Mouse (Mus musculus) gastrocnemius, postnatal 25 days (tissue): ENCODE measurements around the gene Svs6. TPM values are rescaled to one million over a fixed set of nuclear protein-coding genes. Genes with fewer than 3 reads are reported as not detected.
"Not testable (repeated sequence)": the region's sequence is repeated elsewhere in the genome, so short reads cannot be mapped to it uniquely, and the experiment has no call there.

Source experiments
- DNase-seq: peaks from one replicate; pipeline ENCODE4 v3.0.0; 2022
- long read RNA-seq, 2 experiments: library from polyadenylated mRNA; stranded (forward); transcript quantifications; one replicate each; pipeline ENCODE4 v2.0.0; 2021
- microRNA-seq, 2 experiments: library from miRNA; unstranded; fragments of <30 nt; microRNA quantifications; one replicate each; pipeline ENCODE4 v1.2.0; 2021; ENCODE audit warnings: borderline replicate concordance in 2 of 2
- total RNA-seq, 2 experiments: library from RNA; stranded (reverse); gene quantifications; 1 replicate in 1 of 2; 2 replicates in 1 of 2; pipeline ENCODE4 v1.2.3; 2021

Gene Svs6
- total RNA-seq: not detected
- long read RNA-seq, experiment 1: 0 reads
- long read RNA-seq, experiment 2: 0 reads

DNA sequence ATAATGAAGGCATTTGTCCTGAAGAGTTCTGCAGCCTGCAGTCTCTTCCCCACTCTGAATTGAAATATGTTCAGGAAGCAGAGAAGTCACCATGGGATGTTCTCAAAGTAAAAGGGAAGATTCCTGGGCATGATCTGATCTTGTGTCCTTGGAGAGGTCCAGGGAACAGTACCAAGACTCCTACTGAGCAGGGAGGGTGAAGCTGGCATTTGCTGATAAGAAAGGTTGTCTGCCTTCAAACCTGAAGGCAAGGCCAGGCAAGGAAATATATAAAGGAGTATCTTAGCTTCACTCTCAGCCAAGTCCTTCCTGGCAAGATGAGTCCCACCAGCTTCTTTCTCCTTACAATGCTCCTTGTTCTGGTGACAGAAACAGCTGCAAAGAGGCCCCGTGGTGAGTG is at the start of gene Svs6:
TSS of gene Svs6 (plus strand) at position 301 of the 400 bp plus-strand sequence.
- DNase-seq: not testable (repeated sequence)

DNA sequence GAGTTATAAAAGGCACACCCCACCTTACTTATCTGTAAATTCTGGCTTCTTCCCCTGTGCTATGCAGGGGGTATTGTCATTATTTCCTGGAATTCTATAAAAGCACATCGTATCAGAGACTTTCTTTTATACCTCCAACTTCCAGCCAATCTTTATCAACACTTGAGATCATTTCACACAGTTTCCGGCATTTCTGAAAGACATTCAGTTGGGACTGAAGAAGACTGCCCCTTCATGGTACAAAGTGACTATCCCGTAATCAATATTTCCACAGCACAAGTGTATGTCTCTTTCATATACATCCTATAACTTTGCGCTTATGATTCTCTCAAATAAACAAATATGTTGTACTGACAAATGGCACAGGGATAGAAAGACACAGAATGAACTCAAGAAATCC is 38.2 kb upstream of the Svs6 start, which contains the start of gene Svs4:
TSS of gene Svs4 (minus strand) at position 101 of the 400 bp plus-strand sequence.
- no peak for DNase-seq

DNA sequence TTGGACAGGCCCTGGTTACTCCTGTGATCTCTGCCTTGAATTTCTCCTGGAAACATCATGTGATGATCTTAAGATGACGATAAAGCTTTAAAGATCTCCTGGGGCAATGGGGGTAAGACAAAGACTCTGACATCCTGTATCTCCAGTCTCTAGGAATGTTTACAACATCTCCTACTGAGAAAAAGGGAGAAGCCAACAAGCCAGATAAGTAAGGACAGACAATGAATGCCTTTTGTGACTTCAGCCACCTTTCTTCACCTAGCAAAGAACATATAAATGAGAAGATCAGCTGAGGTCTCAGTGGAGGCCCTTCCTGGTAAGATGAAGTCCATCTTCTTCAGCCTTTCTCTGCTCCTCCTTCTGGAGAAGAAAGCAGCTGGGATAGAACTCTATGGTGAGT is 27.6 kb upstream of the Svs6 start, which contains the start of gene Svs3a:
TSS of gene Svs3a (plus strand) at position 301 of the 400 bp plus-strand sequence.
- not testable (repeated sequence) for DNase-seq

DNA sequence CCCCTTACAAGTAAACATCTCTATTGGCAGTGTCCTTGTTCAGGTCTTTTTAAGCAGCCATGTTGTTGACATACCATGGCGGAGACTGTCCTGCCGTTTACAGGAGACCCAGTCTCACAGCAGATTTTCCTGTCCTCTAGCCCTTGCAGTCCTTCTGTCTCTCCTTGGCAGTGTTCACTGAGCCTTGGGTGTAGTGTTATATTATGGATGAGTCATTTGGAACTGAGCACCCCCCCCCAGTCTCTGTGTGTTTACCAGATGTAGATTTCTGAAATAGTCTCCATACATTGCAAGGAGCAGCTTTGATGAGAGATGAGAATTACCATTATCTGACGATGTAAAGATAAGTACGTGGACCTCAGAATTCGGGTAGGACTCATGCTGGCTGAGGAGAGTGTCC is 4.0 kb upstream of the Svs6 start:
- no peak for DNase-seq

DNA sequence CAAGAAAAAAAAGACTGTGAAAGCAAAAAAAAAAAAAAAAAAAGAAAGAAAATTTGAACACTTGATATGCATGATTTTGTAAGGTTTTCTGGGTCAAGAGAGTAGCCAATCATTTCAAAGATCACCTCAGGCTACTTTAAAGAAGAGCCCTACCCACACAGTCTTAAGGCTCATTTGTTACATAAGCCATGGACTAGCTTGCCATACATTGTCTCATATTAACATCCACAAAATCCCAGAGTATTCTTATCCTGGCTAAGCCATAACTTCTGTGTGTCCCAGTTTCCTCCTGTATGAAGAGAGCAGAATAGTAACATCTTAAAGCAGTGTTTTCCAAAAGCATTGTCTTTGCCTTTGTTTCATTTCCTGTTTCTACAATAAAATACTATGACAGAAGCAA is 1.1 kb upstream of the Svs6 start:
- DNase-seq: not testable (repeated sequence)

DNA sequence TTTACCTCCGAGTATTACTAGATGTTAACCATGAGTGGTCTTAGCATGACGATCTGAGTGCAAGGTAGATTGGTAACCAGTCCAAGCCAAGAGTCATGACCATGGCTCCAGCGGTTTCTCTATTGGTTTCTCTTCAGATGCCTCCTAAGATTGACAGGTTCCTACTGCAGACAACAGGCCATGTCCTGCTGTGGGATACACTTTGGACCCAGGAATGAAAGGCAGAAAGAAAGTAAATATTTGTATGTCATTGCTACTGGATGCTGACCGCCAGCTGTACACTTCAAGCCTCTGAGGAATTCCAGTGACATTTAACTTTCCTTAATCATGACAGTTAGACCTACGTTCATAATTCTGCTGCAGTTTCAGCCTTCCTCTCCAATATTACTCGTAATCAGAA is 4.4 kb downstream of the Svs6 start:
- no peak for DNase-seq

DNA sequence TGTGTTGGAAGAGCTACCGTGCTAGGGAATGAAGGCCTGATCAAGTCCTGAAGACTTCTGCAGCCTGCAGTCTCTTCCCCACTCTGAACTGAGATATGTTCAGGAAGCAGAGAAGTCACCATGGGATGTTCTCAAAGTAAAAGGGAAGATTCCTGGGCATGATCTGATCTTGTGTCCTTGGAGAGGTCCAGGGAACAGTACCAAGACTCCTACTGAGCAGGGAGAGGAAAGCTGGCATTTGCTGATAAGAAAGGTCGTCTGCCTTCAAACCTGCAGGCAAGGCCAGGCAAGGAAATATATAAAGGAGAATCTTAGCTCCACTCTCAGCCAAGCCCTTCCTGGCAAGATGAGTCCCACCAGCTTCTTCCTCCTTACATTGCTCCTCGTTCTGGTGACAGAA is 15.9 kb downstream of the Svs6 start, which contains the start of gene Svs5:
TSS of gene Svs5 (plus strand) at position 301 of the 400 bp plus-strand sequence.
- DNase-seq: not testable (repeated sequence)

DNA sequence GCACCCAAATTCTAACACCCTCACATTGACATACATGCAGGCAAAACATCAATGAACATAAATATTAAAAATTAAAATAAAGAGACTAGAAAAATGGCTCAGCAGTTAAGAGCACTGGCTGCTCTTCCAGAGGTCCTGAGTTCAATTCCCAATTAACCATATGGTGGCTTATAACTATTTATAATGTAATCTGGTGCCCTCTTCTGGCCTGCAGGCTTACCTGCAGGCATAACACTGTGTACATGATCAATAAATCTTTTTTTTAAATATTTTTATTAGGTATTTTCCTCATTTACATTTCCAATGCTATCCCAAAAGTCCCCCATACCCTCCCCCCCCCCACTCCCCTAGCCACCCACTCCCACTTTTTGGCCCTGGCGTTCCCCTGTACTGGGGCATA is 27.2 kb downstream of the Svs6 start:
- not testable (repeated sequence) for DNase-seq

DNA sequence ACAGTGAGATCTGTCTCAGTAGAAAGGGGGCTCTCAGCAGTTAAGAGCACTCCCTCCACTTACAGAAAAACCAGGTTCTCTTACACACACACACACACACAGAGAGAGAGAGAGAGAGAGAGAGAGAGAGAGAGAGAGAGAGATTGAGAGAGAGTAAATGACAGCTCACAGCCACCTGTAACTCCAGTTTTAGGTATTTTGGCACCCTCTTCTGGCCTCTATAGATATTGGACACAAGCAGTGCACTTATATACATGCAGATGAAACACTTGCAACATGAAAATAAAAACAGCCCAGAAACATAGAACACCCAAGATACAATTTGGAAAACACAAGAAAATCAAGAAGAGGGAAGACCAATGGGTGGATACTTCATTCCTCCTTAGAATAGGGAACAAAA is 31.1 kb downstream of the Svs6 start:
- not testable (repeated sequence) for DNase-seq

DNA sequence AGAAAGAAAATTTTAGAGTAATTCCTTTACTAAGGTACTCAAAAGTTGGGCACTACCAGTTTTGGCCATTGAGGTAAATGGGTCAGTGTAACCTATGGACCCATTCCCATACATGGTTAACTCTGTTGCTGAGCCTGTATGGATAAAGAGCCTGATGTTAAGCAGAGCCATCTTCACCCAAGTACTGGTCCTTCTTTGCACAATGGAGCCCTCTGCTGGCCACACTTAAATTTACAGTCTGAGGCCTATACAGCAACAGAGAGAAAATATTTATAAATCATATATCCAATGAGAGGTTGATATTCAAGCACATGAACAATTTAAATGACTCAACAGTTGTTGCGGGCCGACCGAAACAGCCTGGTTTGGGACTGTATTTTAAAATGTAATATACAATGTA is 32.4 kb downstream of the Svs6 start:
- DNase-seq: no peak

DNA sequence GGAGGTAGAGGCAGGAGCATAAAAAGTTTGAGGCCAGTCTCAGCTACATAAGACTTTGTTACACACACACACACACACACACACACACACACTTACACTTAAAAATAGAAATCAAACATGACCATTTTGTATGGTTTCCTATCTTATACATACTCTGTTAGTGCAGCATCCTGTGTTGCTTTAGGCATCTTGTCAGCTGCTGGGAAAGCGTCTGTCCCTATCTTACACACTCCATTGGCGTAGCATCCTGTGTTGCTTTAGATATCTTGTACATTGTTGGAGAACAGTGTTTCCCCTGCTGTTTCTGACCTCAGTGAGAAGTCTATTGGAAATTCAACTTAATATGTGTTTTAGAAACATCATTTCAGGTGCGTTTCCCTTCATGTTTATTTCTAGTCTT is 36.1 kb downstream of the Svs6 start:
- no peak for DNase-seq

DNA sequence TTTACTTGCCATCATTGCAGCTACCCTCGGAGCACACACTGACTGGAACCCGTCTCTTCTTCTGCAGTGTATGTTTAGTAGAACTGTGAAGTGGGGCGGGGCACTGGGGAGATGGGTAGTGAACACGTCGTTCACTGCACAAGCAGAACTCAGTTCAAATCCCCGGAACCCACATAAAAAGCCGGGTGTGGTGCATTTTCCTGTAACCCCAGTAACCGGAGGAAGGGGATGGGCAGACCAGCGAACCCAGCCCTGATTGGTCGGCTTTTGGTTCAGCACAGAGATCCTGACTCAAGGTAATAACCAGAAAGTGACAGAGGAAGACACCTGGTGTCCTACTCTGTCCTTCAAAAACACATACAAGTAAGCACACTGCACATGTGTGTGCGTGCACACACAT is 36.8 kb downstream of the Svs6 start:
- DNase-seq: no peak

DNA sequence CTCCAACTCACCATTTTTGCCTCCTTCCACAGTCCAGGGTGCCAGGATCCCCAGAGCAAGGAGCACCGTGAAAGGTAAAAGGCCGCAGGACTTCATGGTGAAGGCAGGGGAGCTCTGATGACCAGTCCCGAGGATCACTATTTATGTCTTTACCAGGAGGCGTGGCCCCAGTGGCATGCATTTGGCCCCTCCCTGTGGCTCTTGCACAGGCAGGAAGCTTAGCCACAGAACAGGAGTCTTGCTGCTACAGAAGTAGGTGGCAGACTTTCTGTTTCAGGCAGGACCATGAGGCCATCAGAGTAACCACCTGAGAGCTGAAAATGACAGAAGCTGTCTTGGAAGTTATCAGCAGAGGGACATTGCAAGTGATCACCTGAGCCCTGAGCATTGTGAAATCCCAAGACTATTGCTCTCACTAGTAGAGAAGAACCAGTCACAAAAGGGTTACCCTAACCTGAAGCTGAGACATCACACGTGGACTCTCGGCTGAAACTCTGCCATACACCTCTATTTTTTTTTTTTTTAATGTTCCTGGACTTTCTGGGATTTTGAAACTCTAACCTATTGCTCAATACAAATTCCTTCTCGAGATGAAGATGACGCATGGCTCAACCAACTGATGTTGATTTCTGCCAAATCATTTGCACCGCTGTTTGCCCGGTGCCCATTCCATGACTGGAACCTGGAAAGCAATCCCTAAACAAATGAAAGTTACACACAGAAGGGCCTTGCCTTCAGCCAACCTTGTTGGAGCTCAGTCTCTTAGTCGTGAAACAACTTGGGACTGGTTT is 39.8 kb downstream of the Svs6 start:
- no peak for DNase-seq

DNA sequence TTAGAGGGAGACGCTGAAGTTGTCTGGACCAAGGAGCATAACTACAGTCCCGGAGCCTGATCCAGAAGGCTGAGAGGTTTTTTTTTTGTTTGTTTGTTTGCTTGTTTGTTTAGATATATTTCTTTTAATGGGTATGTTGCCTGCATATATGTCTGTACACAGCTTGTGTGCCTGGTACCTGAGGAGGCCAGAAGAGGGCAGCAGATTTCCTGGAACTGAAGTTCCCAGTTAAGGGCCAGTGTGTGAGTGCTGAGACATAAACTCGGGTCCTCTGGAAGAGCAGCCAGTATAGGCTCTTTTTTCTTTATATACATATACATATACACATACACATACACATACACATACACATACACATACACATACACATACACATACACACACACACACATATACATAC is 41.8 kb downstream of the Svs6 start:
- no peak for DNase-seq

DNA sequence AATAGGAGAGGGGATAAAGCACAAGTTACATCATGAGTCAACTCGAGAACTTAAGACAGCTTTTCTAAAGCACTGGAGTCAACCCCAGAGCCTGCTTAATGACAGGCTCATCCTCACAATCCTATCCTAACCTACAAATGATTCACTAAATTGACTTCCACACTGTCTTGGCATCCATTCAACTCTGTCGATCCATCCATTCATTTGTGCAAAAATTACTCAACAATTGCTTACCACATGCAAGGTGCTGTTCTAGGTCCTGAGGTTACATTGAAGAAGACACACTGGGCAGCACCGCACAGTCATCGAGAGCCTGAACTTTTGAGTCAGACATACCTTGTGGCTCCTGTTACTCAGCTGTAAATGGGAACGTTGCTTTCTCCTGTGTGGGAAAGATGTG is 42.5 kb downstream of the Svs6 start:
- no peak for DNase-seq

DNA sequence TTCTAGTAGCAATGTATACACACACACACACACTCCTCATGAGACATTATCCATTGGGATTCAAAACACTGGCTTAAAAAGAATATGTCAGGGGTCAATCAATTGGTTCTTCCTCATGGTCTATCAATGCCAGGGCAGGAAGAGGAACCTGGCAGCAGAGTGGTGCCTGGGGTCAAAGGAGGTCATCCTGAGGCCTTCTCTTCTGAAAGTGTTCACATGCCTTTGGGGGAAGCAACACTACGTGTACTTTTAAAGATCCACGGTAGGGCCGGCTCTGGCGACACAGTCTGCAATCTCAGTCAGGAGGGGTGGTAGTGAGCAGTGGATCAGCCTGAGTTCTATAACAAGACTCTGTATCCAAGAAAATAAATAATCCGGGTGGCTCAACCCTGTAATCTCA is 43.1 kb downstream of the Svs6 start:
- DNase-seq: no peak

DNA sequence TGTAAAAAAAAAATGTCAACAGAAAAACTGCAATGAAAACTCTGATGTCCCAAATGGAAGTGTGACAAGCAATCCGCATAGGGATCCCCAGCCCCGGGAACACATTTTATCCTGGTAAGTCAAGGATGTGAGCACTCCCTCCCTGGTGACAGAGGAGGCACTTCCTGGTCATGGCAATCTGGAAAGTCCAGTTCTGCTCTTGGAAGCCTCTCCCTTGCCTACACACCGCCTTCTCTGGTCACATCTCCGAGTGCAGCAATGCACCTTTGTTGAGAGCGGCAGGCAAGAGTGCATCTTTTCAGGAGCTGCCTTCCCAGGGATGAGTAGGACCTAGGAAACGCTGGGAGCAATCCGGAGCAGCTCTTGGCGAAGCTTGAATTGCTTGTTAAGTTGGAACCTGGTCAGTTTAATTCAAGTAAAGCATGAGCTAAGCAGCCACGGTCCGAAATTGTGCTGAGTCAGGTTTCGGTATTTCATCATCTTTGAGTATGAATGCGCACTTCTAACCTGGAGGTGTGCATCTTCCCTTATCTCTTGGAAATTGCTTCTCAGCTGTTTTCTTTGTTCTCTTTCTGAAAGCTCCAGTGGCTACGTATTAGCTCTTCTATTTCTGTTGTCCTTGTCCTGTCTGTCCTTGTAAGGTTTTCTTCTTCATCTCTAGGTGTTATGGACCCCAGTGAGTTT is 44.6 kb downstream of the Svs6 start:
- DNase-seq: no peak

DNA sequence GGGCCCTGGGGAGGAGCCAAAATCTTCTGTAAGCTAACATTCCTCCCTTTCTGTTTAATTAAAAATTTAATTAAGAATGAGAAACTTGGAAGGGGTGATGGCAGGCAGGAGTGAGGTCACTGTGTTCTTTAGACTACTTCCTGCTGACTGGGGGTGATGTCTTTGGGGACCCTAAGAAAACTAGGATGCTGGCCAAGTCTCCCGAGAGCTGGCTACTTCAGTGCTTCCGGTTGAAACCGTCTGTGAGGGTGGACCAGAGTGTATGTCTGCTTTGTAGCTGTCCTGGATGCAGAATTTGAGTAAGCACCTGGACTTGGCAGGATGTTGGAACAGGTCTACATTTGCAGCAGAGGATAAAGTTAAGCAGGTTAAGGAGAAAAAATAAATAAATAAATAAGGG is 50.4 kb downstream of the Svs6 start:
- DNase-seq: no peak

Small RNA genes lying within 50 kb of the gene (microRNA-seq; reads per million reads assigned to microRNA genes)
- 0 reads per million in 2 experiments for gene Mir7678

Other genes starting within 250 kb of the Svs6 start
- 1 to 10 TPM; 7.7 to 8.8 TPM for gene Stk4, start 246.4 kb upstream of the Svs6 start, total RNA-seq
- gene Tomm34, start 245.6 kb upstream of the Svs6 start, total RNA-seq: 10 to 100 TPM; 10.6 to 13.5 TPM
- gene Kcns1, start 145.6 kb upstream of the Svs6 start, total RNA-seq: 1 to 10 TPM in 1 of 2 experiments, under 1 TPM in 1; 0.90 to 1.4 TPM
- gene Wfdc5, start 134.0 kb upstream of the Svs6 start, total RNA-seq: not detected
- not detected for gene Wfdc12, start 126.1 kb upstream of the Svs6 start, total RNA-seq
- not detected for gene Wfdc15a, start 116.6 kb upstream of the Svs6 start, total RNA-seq
- not detected for gene Wfdc15b, start 95.1 kb upstream of the Svs6 start, total RNA-seq
- not detected for gene Svs2, start 78.3 kb upstream of the Svs6 start, total RNA-seq
- gene Svs3b, start 60.1 kb upstream of the Svs6 start, total RNA-seq: not detected
- gene Svs4, start 38.3 kb upstream of the Svs6 start, total RNA-seq: not detected
- not detected for gene Svs3a, start 27.5 kb upstream of the Svs6 start, total RNA-seq
- not detected for gene Svs5, start 16.0 kb downstream of the Svs6 start, total RNA-seq
- gene Slpi, start 72.3 kb downstream of the Svs6 start, total RNA-seq: not detected
- gene Rbpjl, start 86.4 kb downstream of the Svs6 start, total RNA-seq: not detected
- 1 to 10 TPM; 1.0 to 2.3 TPM for gene Matn4, start 88.4 kb downstream of the Svs6 start, total RNA-seq
- gene Sdc4, start 127.1 kb downstream of the Svs6 start, total RNA-seq: 10 to 100 TPM; 28.0 to 62.1 TPM
- 10 to 100 TPM; 17.2 to 20.2 TPM for gene Sys1, start 140.2 kb downstream of the Svs6 start, total RNA-seq
- gene Gm20458, start 144.2 kb downstream of the Svs6 start, total RNA-seq: 1 to 10 TPM; 3.2 to 8.9 TPM
- gene Trp53tg5, start 157.0 kb downstream of the Svs6 start, total RNA-seq: not detected
- 10 to 100 TPM; 21.2 to 35.4 TPM for gene Dbndd2, start 169.4 kb downstream of the Svs6 start, total RNA-seq
- 10 to 100 TPM; 27.7 to 39.4 TPM for gene Pigt, start 180.8 kb downstream of the Svs6 start, total RNA-seq
- gene Wfdc2, start 245.7 kb downstream of the Svs6 start, total RNA-seq: not detected